Mouse (Mus musculus) c-Kit-positive CD71-negative TER-119-negative erythroid progenitor cells, embryonic 14.5 days (primary cell): ENCODE measurements around the gene Slc9a8.

Experiments used
- DNase-seq: peaks from one replicate; pipeline ENCODE4 v3.0.0-alpha.2; 2013; ENCODE audit warnings: low read depth

Slc9a8 gene

DNA sequence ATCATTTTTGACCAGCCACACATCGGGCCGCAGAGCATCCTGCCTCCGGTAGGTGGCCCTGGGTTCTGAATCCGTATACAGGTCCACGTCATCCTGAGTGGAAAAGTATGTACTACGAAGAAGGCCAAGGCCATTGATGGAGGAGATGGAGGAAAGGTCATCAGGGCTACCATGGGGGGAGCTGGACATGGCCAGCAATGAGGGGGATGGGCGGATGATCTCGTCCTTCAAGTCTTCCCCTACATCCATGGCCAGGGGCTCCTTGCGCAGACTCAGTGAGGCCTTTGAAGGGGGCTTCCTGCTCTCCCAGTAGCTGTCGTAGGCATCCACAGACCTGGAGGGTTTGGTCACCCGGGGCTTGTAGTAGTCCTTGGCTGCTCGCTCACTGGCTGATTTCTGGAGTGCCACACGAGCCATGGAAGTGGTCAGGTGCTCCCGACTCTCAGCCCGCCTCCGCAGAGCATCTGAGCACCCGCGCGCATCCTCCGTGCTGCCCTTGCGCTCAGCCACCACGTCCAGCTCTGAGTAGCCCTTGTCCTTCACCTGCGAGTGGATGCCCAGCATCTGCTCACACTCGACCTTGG, 62.4 kb downstream of the Slc9a8 start:
- DNase-seq: no peak

DNA sequence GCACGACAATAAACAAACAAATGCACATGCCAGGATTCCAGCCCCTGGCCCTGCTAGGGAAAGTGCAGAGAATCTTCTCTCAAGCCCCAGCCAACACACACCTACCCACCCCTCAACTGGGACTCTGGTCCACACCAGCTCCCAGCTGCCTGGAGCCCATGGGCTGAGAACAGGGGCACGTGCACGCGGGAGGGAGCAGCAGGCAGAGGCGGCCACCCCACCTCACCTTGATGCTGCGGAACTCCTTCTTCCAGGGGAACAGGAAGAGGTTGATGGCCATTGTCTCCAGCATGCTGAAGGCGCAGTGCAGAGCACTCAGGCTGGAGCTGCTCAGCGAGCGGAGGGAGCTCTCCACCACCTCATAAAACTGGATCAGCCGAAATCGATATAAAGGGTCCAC, 63.4 kb downstream of the Slc9a8 start:
- DNase-seq: no peak

DNA sequence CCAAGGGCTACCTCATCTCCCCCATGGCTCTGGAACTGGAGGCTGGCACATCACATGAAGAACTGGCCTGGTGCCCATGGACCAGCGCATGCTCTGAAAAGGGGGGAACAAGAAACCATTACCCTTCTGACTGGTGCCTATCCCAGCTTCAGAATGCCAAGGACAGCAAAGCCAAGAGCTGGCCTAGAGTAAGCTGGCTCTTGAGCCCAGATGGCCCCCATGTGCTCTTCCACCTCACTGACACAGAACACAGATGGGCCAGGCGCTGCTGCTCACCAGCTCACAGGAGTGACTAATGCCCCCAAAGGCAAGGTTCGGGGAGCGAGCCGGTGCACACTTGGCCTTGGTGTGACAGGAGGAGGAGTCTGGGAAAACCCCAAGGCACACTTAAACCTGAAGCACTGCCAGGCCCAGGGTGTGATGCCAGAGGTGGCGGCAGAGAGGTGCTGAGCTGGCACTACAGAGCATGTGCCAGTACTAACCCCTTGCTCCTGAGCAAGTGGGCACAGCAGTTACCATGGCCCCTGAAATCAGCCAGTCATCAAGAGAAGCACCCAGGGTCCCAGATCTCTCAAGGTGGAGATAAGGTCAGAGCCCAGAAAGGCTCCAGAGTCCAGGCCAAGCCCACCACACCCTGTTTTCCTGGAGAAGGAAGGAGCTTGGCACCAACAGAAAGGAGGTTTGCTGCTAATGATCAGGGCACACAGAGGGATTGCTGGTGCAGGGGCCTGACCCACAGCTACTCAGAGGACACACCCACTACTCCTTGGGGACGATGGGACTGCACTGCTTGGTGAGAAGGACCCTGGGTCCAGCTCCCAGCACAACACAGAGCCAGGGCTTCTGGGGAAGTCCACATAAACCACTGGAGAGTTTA, 64.2 kb downstream of the Slc9a8 start:
- no peak for DNase-seq

DNA sequence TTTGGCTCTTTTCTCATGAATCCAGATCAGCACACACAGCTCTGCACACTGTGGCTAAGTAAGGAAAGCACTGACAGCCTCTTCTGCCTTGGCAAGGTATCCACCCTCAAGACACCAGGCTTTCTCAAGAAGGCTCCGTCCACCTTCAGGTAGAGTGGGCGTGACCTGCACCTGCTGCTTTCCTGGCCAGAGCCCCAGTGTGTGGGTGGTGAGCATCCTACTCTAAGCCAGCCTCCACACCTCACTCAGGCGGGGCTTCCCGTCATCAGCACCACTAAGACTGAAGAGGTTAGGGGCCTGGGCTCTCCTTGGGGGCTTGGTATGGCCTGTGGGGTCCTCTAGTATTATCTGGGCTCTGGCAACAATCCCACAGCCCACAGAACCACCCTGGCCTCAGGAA, 65.1 kb downstream of the Slc9a8 start:
- no peak for DNase-seq

DNA sequence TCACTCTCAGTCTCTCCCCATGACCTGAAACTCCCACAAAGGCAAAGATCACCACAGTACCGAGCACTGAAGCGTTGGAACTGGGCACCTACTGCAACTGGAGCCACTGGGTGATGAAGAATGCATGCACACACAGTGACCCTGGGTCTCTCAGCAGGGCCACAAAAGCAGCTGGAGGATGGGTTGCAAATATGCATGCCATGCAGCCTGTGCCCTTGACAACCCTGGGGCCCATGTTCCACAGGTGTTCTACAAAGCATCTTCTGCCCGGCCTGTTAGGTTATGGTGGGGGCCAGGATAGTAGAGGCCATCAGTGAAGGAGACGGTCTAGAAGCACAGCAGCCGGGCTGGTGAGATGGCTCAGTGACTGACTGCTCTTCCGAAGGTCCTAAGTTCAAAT, 66.0 kb downstream of the Slc9a8 start:
- no peak for DNase-seq

DNA sequence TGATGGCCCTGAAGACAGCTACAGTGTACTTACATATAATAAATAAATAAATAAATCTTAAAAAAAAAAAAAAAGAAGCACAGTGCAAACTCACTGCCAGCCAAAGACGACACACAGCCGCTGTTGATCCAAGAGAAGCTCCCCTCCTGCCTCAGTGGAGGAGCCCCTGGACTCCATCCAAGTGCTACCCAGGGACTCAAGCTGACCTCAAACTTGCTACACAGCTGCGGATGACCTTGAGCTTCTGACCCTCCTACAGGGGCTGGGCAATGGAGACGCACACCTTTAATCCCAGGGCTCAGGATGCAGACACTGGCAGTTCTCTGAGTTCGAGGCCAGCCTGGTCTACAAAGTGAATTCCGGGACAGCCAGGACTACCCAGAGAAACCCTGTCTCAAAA, 66.5 kb downstream of the Slc9a8 start:
- DNase-seq: no peak

DNA sequence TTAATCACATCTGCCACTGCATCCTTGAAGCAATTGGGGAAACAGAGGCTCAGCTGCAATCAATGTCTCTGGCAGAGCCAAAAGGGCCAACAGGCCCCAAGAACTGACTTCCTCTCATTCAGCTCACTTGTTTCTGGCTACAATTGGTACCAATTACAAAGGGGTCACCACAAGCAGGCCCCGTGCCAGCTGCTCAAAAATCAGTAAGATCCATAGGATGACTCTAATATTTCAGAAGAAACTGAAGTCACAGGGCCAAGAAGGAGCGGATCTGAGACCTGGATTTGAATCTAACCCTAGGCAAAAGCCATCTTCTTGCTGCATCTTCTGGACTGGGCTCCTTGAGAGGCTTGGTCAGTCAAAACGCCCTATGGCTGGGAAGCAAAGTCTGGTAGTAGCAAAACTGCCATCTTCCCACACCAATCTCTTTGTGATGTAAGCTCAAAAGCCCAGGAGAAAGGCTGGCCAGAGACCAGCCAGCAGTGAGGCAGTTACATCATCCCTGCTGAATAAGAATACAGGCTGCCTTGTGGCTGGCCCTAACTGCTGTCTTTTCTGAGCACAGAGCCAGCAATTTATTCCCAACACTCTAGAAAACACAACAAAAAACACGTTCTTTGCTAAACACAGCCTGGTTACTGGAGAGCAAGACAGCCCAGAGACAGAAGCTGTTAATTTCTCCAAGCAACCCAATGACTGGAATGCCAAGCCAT, 69.5 kb downstream of the Slc9a8 start:
- DNase-seq: no peak

DNA sequence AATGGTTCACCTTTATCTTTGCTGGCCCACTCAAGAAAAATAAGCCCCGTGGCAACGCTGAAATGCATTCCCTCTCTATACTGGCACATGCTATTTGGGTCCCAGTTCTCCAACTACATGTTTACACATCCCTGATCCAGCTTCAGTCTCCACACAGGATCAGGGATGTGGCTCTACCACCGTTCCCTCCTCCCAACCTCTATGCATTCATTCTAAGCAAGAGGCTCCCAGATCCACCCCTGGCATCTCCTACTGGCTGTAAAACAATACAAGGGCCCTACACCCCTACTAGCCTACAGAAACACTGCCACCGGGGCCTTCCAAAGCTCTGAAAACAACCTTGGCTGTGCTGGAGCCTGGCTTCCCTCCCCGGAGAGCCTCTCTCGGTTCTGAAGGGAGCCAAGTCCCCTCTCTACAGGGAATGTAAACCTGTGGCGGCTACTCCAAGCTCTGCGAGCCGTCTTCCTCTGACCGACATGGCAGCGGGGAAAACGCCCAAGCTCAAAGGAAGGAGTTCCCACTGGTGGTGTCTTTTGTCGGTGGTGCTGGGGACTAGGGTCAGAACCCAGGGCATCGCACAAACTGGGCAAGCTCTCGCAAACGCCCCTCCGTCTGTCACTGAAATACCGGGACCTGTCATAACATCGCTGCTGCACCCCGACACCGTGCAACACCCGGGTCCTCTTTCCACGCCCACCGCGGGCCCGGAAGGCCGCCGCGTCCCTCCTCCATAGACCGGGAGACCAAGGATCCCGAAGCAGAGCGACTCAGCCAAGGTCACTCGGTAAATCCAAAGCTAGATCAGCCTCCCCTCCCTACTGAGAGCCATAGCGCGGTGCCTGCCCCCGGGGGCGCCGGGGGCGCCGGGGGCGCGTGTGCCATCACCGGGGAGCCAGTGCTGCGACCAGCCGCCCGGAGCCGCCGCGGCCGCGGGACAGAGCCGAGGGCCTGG, 70.5 kb downstream of the Slc9a8 start, which contains the start of gene Rnf114:
TSS of gene Rnf114 (plus strand) at position 889 of the 952 bp plus-strand sequence.
- no peak for DNase-seq

DNA sequence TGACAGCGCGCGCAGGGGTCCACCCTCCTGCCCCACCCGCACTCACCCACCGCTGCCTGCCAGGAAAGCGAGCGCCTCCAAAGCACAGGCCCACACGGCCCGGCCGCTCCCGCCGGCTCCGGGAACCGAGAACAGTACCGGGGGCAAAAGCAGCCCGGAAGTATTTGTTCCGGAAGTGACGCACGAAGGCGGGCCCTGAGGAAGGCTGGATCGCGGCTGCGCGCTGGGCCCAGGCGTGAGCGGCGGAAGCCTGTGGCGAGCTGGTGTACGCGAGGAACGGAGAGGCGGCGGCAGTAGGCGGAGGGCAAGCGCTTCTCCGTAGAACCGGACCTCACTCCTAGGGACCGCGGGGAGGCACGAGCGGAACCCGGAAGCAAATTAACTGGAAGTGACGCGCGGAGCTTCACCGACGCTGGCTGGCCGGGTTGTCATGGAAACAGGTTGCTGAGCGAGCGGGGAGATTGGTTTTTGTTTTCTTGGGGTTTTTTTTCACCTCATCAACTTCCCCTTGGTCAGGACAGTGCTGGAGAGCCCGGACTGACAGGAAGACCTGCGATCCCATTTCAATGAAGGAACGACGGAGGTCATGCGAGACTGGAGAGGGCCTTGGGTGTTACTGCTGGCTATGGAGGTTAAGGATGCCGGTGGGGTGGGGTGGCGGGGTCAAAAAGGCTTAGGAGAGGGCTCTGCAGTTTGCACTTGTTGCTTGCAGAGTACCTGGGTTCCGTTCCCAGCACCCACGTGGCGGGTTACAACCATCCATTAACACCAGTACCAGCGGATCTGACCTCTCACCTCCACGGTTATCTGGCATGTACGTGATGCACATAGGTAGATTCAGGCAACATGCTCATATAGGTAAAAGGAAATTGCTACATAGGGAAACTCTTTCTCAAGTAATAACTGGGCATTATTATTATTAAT, 71.5 kb downstream of the Slc9a8 start, which contains the start of gene Spata2:
TSS of gene Spata2 (minus strand) at position 175 of the 924 bp plus-strand sequence.
- DNase-seq: peak; percentile 88

DNA sequence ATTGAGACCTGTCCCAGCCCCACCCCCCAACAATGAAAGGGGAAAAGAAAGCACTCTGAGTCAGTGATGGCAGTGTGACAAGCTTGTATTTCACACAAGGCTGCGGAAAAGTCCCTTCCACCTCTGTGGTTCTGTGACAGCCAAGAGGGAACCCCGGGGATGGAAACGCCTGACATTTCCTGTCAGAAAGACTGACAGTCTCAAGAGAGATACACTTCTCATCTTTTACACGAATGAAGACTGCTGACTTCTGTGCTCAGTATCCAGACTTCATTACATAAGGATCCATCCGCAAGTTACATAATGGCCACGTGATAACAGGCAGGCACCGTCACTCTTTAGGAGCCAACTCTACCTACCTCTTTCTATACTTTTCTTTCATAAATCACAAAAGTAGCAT, 74.9 kb downstream of the Slc9a8 start:
- no peak for DNase-seq

DNA sequence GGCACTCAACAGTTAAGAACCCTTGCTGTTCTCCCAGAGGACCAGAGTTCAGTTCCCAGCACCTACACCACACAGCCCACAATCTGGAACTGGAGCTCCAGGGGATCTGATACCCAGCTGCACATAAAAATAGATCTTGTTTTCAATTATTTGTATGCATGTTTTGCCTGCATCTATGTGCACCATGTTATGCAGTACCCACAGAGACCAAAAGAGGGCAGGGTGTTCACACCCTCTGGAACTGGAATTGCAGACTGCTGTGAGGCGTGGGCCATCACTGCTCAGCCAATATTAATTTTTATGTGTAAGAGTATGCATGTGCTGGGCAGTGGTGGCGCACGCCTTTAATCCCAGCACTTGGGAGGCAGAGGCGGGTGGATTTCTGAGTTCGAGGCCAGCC, 75.8 kb downstream of the Slc9a8 start:
- DNase-seq: peak; percentile 73

DNA sequence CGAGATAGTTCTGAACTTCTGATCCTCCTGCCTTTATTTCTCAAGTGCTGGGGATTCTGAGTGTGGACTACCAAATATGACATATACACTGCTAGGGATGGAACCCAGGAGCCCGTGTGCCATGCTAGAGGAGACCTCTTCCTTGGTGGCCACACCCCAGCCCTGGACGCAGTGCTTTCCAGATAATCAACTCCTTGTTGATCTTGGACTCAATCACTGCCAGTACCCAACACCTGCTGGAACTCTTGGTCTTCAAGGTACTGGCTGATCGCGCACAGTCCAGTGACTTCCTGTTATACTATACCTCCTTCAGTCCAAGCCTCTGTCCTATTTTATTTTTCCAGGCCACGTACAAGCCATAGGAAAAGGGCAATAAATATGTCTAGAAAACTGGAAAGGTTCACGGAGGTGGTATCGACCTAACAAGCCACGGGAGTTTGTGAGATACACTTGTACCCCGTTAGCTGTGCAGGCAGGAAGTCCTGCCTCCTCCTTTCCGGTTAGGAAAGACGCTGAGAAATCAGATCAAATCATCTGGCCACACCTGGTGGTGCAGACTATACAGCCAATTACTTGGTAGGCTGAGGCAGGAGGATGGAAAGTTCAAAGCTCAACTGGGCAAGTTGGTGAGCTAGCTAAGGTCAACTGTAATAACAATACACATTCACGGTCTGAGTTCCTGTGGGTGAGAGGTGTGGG, 81.2 kb downstream of the Slc9a8 start:
- DNase-seq: no peak

DNA sequence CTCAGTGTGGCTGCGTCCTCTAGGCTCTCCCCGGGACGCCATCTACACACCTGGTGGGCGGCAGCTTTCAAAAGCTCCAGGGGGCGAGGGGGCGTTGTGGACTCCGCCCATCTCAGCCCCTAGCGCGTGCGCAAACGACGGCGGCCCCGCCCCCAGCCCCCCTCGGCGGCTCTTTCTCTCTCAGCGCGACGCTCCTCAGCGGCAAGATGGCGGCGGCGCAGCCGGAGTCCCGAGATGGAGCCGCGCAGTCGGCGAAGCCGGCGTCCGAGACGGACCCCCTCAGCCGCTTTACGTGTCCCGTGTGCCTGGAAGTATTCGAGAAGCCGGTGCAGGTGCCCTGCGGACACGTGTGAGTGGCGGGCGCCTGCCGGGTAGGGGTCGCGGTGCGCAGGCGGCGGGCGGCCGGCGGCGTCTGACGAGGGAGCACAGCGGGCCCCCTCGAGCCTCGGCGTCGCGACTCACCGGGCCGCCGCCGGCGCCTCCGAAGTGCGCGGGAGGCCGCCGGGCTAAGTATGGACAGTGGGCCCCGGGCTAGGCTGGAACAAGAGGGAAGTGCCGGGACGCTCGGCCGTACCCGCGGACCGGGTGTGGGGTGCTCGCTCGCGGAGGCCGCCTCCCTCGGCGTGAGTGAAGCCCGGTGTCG, 81.9 kb downstream of the Slc9a8 start:
- DNase-seq: peak; percentile 70

DNA sequence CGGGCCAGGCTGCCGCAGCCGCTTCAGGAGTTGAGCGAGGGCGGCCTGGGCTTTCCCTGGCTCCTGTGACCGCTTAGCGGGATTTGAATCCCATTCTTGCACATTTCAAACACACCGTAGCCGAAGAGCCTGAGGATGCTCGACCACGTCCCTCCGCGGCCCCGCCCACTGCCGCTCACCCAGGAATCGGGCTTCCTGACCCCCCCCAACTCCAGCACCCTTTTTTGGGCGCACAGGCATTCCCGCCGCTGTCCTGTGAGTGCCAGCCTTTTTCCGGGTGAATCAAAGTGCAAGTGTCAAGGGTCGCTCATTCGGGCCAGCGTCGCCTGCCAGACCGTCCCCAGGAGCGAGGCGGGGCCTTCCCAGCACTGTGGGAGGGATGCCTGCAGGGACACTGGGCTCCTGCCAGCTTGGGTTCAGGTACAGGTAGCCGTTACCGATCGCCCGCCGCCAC, 82.4 kb downstream of the Slc9a8 start:
- no peak for DNase-seq

DNA sequence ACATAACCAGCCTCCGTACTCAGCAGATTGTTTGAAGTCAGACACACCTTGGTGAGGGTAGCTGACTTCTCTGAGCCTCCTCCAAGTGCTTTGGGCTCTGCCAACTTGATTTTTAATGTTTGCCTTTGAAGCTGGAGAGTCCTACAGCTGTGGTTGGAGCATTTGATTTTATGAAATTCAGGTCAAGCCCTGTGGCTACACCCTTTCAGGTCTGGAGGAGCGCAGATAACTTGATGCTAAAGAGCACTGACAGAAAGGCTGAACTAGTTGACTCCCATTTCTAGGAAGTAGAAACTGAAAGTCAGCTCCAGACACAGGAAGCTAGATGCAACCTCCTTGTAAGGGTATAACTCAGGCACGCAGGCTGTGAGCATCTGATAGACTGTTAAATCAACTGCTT, 83.6 kb downstream of the Slc9a8 start:
- no peak for DNase-seq

DNA sequence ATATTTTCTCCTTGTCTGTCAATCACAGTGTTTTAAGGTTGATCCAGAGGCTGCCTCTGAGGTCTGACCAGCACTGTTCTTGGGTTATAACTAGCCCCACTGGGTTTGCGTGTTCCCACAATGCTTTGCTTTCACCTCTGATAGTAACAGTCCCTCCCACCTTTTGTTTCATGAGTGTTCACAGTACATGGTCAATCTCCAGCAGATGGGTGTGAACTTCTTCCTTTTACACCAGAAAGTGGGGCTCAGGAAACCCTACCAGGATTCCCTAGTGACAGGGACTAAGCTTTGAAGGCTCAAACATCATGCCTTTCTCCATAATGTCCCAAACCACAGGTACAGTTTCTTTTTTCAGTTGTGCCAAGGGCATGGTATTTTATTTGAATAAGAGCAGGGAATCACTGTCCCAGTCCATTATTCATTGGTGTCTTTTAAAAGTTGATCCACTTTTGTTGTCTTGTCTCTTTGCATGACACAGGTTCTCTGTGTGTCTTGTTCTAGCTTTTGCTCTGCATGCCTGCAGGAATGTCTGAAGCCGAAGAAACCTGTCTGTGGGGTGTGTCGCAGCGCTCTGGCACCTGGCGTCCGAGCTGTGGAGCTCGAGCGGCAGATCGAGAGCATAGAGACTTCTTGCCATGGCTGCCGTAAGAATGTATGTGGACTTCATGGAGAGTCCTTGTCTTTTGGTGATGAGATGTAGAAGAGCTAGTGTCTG, 85.2 kb downstream of the Slc9a8 start:
- no peak for DNase-seq

DNA sequence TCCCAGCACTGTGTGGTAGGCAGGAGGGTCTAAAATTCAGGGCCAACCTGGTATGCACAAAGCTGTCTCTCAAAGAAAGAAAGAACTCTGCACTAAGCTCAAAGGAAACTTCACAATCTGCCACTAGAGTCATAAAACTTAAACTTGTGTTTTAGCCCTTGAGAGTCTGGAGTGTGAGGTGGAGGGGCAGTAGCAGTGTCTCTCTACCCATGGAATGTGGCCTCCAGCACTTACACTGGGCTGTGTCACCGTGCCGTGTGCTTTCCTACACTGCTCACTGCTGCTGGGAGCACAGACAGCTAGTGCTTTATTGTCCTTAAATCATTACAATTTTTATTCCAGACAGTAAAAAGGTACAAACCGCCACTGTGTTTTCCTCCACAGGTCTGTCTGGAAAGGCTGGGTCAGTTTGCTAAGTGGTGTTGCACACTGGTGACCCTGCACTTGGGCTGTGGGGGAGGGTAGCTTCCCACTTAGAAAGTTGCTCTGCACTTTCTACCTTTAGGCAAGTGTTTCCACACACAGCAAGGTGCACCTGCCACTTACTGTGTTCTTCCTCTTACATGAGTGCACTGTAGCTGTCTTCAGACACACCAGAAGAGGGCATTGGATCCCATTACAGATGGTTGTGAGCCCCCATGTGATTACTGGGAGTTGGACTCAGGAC, 86.3 kb downstream of the Slc9a8 start:
- DNase-seq: no peak

DNA sequence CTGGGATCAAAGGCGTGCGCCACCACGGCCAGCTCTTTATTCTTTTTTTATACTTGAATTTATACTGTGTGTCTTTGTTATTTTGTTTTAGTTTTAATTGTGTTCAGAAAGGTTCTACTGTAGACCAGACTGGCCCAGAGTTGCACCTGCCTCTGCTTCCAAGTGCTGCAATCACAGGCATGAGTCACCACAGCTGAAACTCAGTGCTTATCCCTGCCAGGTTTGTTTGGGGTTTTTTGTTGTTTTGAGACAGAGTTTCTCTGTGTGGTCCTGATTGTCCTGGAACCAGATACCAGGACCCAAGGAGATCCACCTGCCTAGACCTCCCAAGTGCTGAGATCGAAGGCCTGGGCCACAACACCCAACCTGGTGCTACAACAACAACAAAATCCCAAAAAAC, 87.1 kb downstream of the Slc9a8 start:
- DNase-seq: no peak
